ENCODE assay signal across 21 mouse cellular contexts in genomic region chr3:61535751-61536150, GRCm38 (mm10).
DNase-seq lines count a peak whose midpoint lies in the region; ATAC-seq and TF ChIP-seq lines count a peak whose summit lies in the region.
"Had no signal": no experiment of that assay in that cellular context is flagged by ENCODE, and none has a peak within 500 bp of the region (broad histone marks: within the 10 kb centered on the region; RNA-seq: fewer than 3 reads in every experiment).

No protein-coding gene starts in this region.

- WGBS in forebrain, embryonic 14.5 days, result 29% methylated on average over 2 of the region's 2 CpGs
- 55% methylated on average over 2 of the region's 2 CpGs for WGBS in forebrain, embryonic 10.5 days

- H3K9ac ChIP-seq in forebrain, embryonic 14.5 days (ENCODE audit: low read length), result no peak overlapping the region
- H3K9ac ChIP-seq: heart, embryonic 15.5 days; hindbrain, embryonic 13.5 days had no signal

- no peak overlapping the region for H3K4me2 ChIP-seq in forebrain, embryonic 14.5 days (ENCODE audit: low read length)
- H3K4me2 ChIP-seq: heart, embryonic 11.5 days; heart, embryonic 15.5 days; hindbrain, embryonic 13.5 days had no signal

- H3K4me3 ChIP-seq in forebrain, embryonic 14.5 days (ENCODE audit: low read depth, low read length), result no peak overlapping the region
- no peak overlapping the region for H3K4me3 ChIP-seq in forebrain, embryonic 10.5 days
- H3K4me3 ChIP-seq in layer of hippocampus, adult 2 months, result no peak overlapping the region
- H3K4me3 ChIP-seq: embryonic facial prominence, embryonic 10.5 days; heart, adult 2 months; heart, embryonic 15.5 days; hindbrain, embryonic 13.5 days had no signal

- DNase-seq in forebrain, embryonic 14.5 days (ENCODE audit: low spot score), result peak; percentile 14
- no peak for DNase-seq in forebrain, embryonic 10.5 days (ENCODE audit: extremely low spot score, low spot score)
- DNase-seq in layer of hippocampus, adult 2 months (ENCODE audit: low spot score in 2 of 2), result peak in 1 of 2 experiments; percentile 69
- no peak for DNase-seq in layer of hippocampus, adult 8-10 months (ENCODE audit: low spot score in 2 of 2)
- DNase-seq in left cerebral cortex, postnatal 25 days (ENCODE audit: low spot score in 2 of 2), result peak; percentile 17 to 18
- no peak for DNase-seq in left cerebral cortex, postnatal 36 days (ENCODE audit: low spot score in 2 of 2)
- DNase-seq in telencephalon, adult 2 months (ENCODE audit: low read depth, low spot score), result peak; percentile 62
- DNase-seq in urinary bladder, postnatal 10 days (ENCODE audit: low spot score), result no peak
- DNase-seq: adrenal gland, adult 2 months; adrenal gland, postnatal 25 days; cerebellum, adult 2 months; cerebellum, postnatal 10 days; gastrocnemius, postnatal 14 days; heart, adult 2 months; heart, postnatal 14 days had no signal

- no peak for ATAC-seq in forebrain, embryonic 14.5 days
- ATAC-seq: hindbrain, postnatal 0 days had no signal

- intact Hi-C loops in left cerebral cortex, postnatal 25 days (cut with DNase I), result loop anchor here (5.0 kb wide), 1 partner anchor 173 kb away; the partner anchor contains the start of gene Rap2b
- intact Hi-C loops in left cerebral cortex, postnatal 36 days (cut with DNase I), result no loop called here

- H3K36me3 ChIP-seq in forebrain, embryonic 14.5 days (ENCODE audit: control insufficient read depth, insufficient read depth, low read length), result no peaks in the 10 kb centered on the region
- no peaks in the 10 kb centered on the region for H3K36me3 ChIP-seq in forebrain, embryonic 10.5 days (replicated peaks)
- H3K36me3 ChIP-seq: embryonic facial prominence, embryonic 10.5 days; heart, embryonic 15.5 days; hindbrain, embryonic 13.5 days had no signal

- no peak for TF ChIP-seq CTCF in layer of hippocampus, adult 2 months (conservative IDR thresholded peaks at IDR 0.05)

- no peaks in the 10 kb centered on the region for H3K27me3 ChIP-seq in forebrain, embryonic 14.5 days (replicated peaks; ENCODE audit: control insufficient read depth, insufficient read depth, low read length)
- no peaks in the 10 kb centered on the region for H3K27me3 ChIP-seq in forebrain, embryonic 10.5 days (ENCODE audit: poor library complexity, severe bottlenecking)
- H3K27me3 ChIP-seq: CH12.LX; heart, embryonic 15.5 days; hindbrain, embryonic 13.5 days had no signal

- H3K9me3 ChIP-seq in forebrain, embryonic 14.5 days (replicated peaks; ENCODE audit: control insufficient read depth, low read length), result no peaks in the 10 kb centered on the region
- 0 out of 2 replicates have a peak, but pooled peaks cover 2% of the 10 kb centered on the region for H3K9me3 ChIP-seq in forebrain, embryonic 10.5 days
- H3K9me3 ChIP-seq: embryonic facial prominence, embryonic 10.5 days; heart, embryonic 15.5 days; hindbrain, embryonic 13.5 days had no signal

- H3K4me1 ChIP-seq in forebrain, embryonic 14.5 days (ENCODE audit: control insufficient read depth, insufficient read depth, low read length), result no peaks in the 10 kb centered on the region
- H3K4me1 ChIP-seq in forebrain, embryonic 10.5 days, result no peaks in the 10 kb centered on the region; the same call in 1 of the 2 replicates
- H3K4me1 ChIP-seq: embryonic facial prominence, embryonic 10.5 days; heart, embryonic 15.5 days; hindbrain, embryonic 13.5 days had no signal

- H3K27ac ChIP-seq in forebrain, embryonic 14.5 days (ENCODE audit: low read depth, low read length), result no peak overlapping the region
- no peak overlapping the region for H3K27ac ChIP-seq in forebrain, embryonic 10.5 days
- H3K27ac ChIP-seq in layer of hippocampus, adult 2 months, result peak overlapping the region; percentile 74
- H3K27ac ChIP-seq: embryonic facial prominence, embryonic 10.5 days; heart, adult 2 months; heart, embryonic 15.5 days; hindbrain, embryonic 13.5 days; hindbrain, postnatal 0 days had no signal

Comparison
In these comparisons a context has a peak if more than half of its experiments do, and no peak if none do; other contexts are left out.
1. DNase-seq: peak in forebrain, embryonic 14.5 days (single experiment), left cerebral cortex, postnatal 25 days (2 of 2) and telencephalon, adult 2 months (single experiment); none in forebrain, embryonic 10.5 days (single experiment), layer of hippocampus, adult 8-10 months (0 of 2), left cerebral cortex, postnatal 36 days (0 of 2) and urinary bladder, postnatal 10 days (single experiment).